Mouse (Mus musculus) stomach, embryonic 15.5 days (tissue): ENCODE results near the gene Def8. TPM values are rescaled to one million over a fixed set of nuclear protein-coding genes. Genes with fewer than 3 reads are reported as not detected.
"Not testable (repeated sequence)": the region's sequence is repeated elsewhere in the genome, so short reads cannot be mapped to it uniquely, and the experiment has no call there.

Source experiments
- ATAC-seq: fragments of 200-750 bp; cut with Nextera tagmentation; 2 replicates; pipeline ENCODE4 v1.8.0; 2017; ENCODE audit warnings: low read depth, moderate number of reproducible peaks, moderate TSS enrichment; ENCODE audit not compliant: insufficient read depth, low FRiP score
- H3K27ac ChIP-seq: fragments of 300-500 bp; sonication (generic); 2 replicates; pipeline ENCODE4 v1.5.1; 2015; ENCODE audit warnings: mild to moderate bottlenecking, inconsistent platforms
- H3K27me3 ChIP-seq: fragments of 300-500 bp; sonication (generic); replicated peaks from 2 replicates; pipeline ENCODE4 v1.6.1; 2015; ENCODE audit warnings: inconsistent platforms
- H3K36me3 ChIP-seq: fragments of 300-500 bp; sonication (generic); 2 replicates; pipeline ENCODE4 v1.6.1; 2015; ENCODE audit warnings: inconsistent platforms
- H3K4me1 ChIP-seq: fragments of 300-500 bp; sonication (generic); 2 replicates; pipeline ENCODE4 v1.6.1; 2015; ENCODE audit warnings: inconsistent platforms
- H3K4me2 ChIP-seq: fragments of 300-500 bp; sonication (generic); 2 replicates; pipeline ENCODE4 v1.6.1; 2015; ENCODE audit warnings: mild to moderate bottlenecking, inconsistent platforms
- H3K4me3 ChIP-seq: fragments of 300-500 bp; sonication (generic); replicated peaks from 2 replicates; pipeline ENCODE4 v1.5.1; 2015; ENCODE audit warnings: inconsistent platforms
- H3K9ac ChIP-seq: fragments of 300-500 bp; sonication (generic); 2 replicates; pipeline ENCODE4 v1.6.1; 2015; ENCODE audit warnings: inconsistent platforms
- H3K9me3 ChIP-seq: fragments of 300-500 bp; sonication (generic); 2 replicates; pipeline ENCODE4 v1.6.1; 2016; ENCODE audit warnings: inconsistent platforms
- WGBS: fragments of 180-500 bp; shearing (Covaris S2); methylation state at CpG from one replicate; pipeline ENCODE4 v1.1.7; 2015; 5-methylcytosine and 5-hydroxymethylcytosine counted together
- polyA plus RNA-seq: library from polyadenylated mRNA; unstranded; fragments of >200 nt; fragmentation: Nextera tagmentation; extraction: Ambion mirVana; gene quantifications from 2 replicates; pipeline ENCODE4 v1.2.1, GENCODE M21; 2015

The Def8 gene
- polyA plus RNA-seq, 1 experiment from 2014 or later: 24.9 TPM

GRCm38 (mm10) chr8:123443576-123443921 is 20.2 kb downstream of the Def8 start:
- Histone ChIP-seq H3K27me3 (no peaks in the 10 kb centered on the region), H3K9me3 (no peaks in the 10 kb centered on the region), H3K36me3 (no peaks in the 10 kb centered on the region), H3K9ac (no peak overlapping the region), H3K27ac (no peak overlapping the region), H3K4me2 (peak overlapping the region; percentile 67), H3K4me3 (peak overlapping the region; percentile 65), H3K4me1 (peaks cover 7% of the 10 kb centered on the region; the same call in 1 of the 2 replicates)
- 15% methylated on average over 4 of the region's 4 CpGs for WGBS
- ATAC-seq: no peak

DNA sequence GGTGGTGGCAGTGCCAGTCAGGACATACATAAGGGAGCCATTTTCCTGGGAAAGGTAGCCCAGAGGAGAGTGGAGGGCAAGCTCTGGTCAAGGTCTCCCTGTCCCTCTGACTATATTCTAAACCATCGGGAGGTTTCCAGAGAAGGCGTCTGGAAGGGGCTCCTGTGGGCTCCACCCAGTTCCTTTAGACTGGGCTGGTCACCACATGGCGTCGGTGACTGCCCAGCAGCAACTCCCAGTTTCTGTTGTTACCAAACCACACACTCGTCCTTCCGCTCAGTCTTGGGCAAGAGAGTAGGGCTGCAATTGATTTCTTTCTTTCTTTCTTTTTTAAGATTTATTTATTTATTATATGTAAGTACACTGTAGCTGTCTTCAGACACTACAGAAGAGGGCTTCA is 20.8 kb downstream of the Def8 start:
- no peaks in the 10 kb centered on the region for H3K36me3 ChIP-seq
- ATAC-seq: no peak
- H3K9me3 ChIP-seq: no peaks in the 10 kb centered on the region
- no peak overlapping the region for H3K4me3 ChIP-seq
- H3K27ac ChIP-seq: no peak overlapping the region
- H3K4me1 ChIP-seq: peaks cover 7% of the 10 kb centered on the region; the same call in 1 of the 2 replicates
- H3K27me3 ChIP-seq: no peaks in the 10 kb centered on the region
- no peak overlapping the region for H3K9ac ChIP-seq
- peak overlapping the region; percentile 67; the same call in 1 of the 2 replicates for H3K4me2 ChIP-seq
- 79% methylated on average over 6 of the region's 6 CpGs for WGBS

GRCm38 (mm10) chr8:123445981-123446380 is 22.7 kb downstream of the Def8 start:
- no peaks in the 10 kb centered on the region for H3K36me3 ChIP-seq
- peaks cover 7% of the 10 kb centered on the region; the same call in 1 of the 2 replicates for H3K4me1 ChIP-seq
- no peaks in the 10 kb centered on the region for H3K9me3 ChIP-seq
- ATAC-seq: no peak
- no peak overlapping the region for H3K4me2 ChIP-seq
- H3K9ac ChIP-seq: no peak overlapping the region
- no peaks in the 10 kb centered on the region for H3K27me3 ChIP-seq
- 81% methylated on average over 10 of the region's 10 CpGs for WGBS
- no peak overlapping the region for H3K4me3 ChIP-seq
- no peak overlapping the region for H3K27ac ChIP-seq

- H3K27me3 ChIP-seq: no peaks in the 10 kb centered on the region
- no peaks in the 10 kb centered on the region for H3K9me3 ChIP-seq
- H3K36me3 ChIP-seq: no peaks in the 10 kb centered on the region
- WGBS: 74% methylated on average over 6 of the region's 6 CpGs
- H3K27ac ChIP-seq: no peak overlapping the region
- H3K4me2 ChIP-seq: no peak overlapping the region
- no peak overlapping the region for H3K9ac ChIP-seq
- no peak overlapping the region for H3K4me3 ChIP-seq
- H3K4me1 ChIP-seq: peaks cover 7% of the 10 kb centered on the region; the same call in 1 of the 2 replicates
- ATAC-seq: no peak
Measured at GRCm38 (mm10) chr8:123446799-123447198, 23.5 kb downstream of the Def8 start.

GRCm38 (mm10) chr8:123450783-123451182 is 27.5 kb downstream of the Def8 start:
- no peak overlapping the region for H3K27ac ChIP-seq
- 81% methylated on average over 5 of the region's 5 CpGs for whole genome bisulfite sequencing
- H3K4me1 ChIP-seq: no peaks in the 10 kb centered on the region
- H3K4me2 ChIP-seq: no peak overlapping the region
- H3K27me3 ChIP-seq: no peaks in the 10 kb centered on the region
- H3K9ac ChIP-seq: no peak overlapping the region
- H3K4me3 ChIP-seq: no peak overlapping the region
- no peak for ATAC-seq
- peaks cover 21% of the 10 kb centered on the region for H3K36me3 ChIP-seq
- H3K9me3 ChIP-seq: no peaks in the 10 kb centered on the region

DNA sequence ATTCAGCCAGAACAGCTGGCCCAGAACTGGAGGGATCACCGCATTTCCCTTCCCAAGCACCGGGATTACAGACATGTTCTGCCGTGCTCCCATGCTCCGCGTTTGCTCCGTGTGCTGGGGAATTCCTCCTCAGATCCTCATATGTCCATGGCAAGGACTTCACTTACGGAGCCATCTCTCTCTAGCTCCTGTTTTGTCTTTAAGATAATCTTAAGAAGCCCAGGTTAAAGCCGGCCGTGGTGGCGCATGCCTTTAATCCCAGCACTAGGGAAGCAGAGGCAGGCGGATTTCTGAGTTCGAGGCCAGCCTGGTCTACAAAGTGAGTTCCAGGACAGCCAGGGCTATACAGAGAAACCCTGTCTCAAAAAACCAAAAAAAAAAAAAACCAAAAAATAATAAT is 28.4 kb downstream of the Def8 start:
- H3K36me3 ChIP-seq: peaks cover 24% of the 10 kb centered on the region
- H3K4me3 ChIP-seq, H3K9ac ChIP-seq, H3K4me2 ChIP-seq, ATAC-seq, H3K27me3 ChIP-seq, H3K9me3 ChIP-seq, H3K27ac ChIP-seq, H3K4me1 ChIP-seq: not testable (repeated sequence)
- WGBS: 93% methylated on average over 12 of the region's 12 CpGs

- H3K27me3 ChIP-seq: no peaks in the 10 kb centered on the region
- H3K27ac ChIP-seq: no peak overlapping the region
- H3K4me3 ChIP-seq: no peak overlapping the region
- 78% methylated on average over 4 of the region's 4 CpGs for WGBS
- H3K4me1 ChIP-seq: no peaks in the 10 kb centered on the region
- no peak overlapping the region for H3K4me2 ChIP-seq
- H3K9ac ChIP-seq: no peak overlapping the region
- H3K9me3 ChIP-seq: no peaks in the 10 kb centered on the region
- peaks cover 24% of the 10 kb centered on the region for H3K36me3 ChIP-seq
- no peak for ATAC-seq
Measured at GRCm38 (mm10) chr8:123452149-123452548, 28.8 kb downstream of the Def8 start.

DNA sequence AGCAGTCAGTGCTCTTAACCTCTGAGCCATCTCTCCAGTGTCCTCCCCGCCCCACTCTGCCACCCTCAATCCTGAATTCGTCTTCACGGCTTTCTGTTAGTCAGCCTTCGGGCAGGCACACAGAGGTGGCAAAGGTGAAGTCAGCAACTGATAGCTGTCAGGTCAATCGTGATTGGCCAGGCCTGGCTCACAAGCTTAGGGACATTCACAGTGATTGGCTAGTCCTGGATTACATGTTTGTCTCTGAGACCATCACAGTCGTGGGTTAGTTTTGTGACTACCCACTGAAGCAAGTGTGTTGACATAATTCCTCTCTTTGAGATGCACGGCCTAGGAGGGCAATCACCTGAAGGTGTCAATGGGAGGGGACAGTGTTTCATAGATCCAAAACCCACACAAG is 30.0 kb downstream of the Def8 start:
- no peak overlapping the region for H3K4me3 ChIP-seq
- WGBS: 64% methylated on average over 7 of the region's 7 CpGs
- no peaks in the 10 kb centered on the region for H3K9me3 ChIP-seq
- H3K27ac ChIP-seq: no peak overlapping the region
- no peaks in the 10 kb centered on the region for H3K4me1 ChIP-seq
- H3K27me3 ChIP-seq: no peaks in the 10 kb centered on the region
- no peak for ATAC-seq
- H3K9ac ChIP-seq: no peak overlapping the region
- peaks cover 24% of the 10 kb centered on the region for H3K36me3 ChIP-seq
- H3K4me2 ChIP-seq: no peak overlapping the region

- no peak overlapping the region for H3K9ac ChIP-seq
- H3K4me2 ChIP-seq: no peak overlapping the region
- ATAC-seq: no peak
- no peaks in the 10 kb centered on the region for H3K9me3 ChIP-seq
- peaks cover 24% of the 10 kb centered on the region for H3K36me3 ChIP-seq
- no peaks in the 10 kb centered on the region for H3K27me3 ChIP-seq
- no peaks in the 10 kb centered on the region for H3K4me1 ChIP-seq
- no peak overlapping the region for H3K27ac ChIP-seq
- no peak overlapping the region for H3K4me3 ChIP-seq
- 86% methylated on average over 5 of the region's 5 CpGs for WGBS
Measured at GRCm38 (mm10) chr8:123453951-123454350, 30.6 kb downstream of the Def8 start.

DNA sequence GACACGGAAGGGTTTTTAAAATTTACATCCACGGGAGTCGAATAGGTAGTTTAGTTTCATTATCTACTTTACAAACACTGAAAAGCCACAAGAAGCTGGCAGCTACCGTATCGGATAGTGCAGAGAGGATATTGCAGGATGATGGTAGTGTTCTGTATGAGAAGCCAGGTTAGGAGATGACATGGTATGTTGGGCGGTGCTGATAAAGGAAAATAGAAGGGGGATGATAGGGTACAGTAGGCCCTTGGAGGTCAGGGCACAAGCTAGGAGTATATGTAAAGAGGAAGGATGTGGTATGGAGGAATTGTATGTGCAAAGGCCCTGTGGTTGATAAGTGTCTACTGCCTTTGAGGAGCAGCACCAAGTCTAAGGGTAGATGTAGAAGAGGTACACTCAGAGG is 31.2 kb downstream of the Def8 start:
- 92% methylated on average over 6 of the region's 6 CpGs for WGBS
- H3K4me2 ChIP-seq: no peak overlapping the region
- H3K36me3 ChIP-seq: peaks cover 25% of the 10 kb centered on the region

DNA sequence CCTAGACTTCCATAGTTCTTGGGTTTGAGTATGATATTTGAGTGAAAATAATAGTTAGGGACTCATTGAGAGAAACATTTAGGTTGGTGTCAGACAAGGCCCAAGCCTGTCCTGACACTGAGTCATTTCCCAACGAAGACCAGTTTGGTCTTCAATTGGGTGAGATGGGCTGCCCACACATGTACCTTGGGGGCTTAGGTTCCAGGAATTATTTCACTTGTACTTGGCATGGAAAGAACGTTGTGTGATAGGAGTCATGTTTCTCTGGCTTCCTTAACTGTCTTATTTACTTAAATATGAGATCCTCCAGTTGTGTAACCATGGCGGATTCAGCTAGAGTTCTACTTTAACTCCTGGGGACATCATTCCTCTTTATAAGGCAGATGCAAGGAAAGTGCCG is 40.3 kb downstream of the Def8 start:
- H3K4me2 ChIP-seq: no peak overlapping the region
- peaks cover 6% of the 10 kb centered on the region for H3K36me3 ChIP-seq
- no peaks in the 10 kb centered on the region for H3K4me1 ChIP-seq
- WGBS: 87% methylated on average over 4 of the region's 4 CpGs
- no peak for ATAC-seq
- H3K27me3 ChIP-seq: no peaks in the 10 kb centered on the region
- H3K27ac ChIP-seq: no peak overlapping the region
- H3K9ac ChIP-seq: no peak overlapping the region
- H3K9me3 ChIP-seq: no peaks in the 10 kb centered on the region
- H3K4me3 ChIP-seq: no peak overlapping the region

More for the DNA sequence above, 31.2 kb downstream of the Def8 start:
- Histone ChIP-seq H3K4me3 (no peak overlapping the region), H3K27ac (no peak overlapping the region), H3K9ac (no peak overlapping the region), H3K9me3 (no peaks in the 10 kb centered on the region), H3K27me3 (no peaks in the 10 kb centered on the region), H3K4me1 (no peaks in the 10 kb centered on the region)
- ATAC-seq: no peak

DNA sequence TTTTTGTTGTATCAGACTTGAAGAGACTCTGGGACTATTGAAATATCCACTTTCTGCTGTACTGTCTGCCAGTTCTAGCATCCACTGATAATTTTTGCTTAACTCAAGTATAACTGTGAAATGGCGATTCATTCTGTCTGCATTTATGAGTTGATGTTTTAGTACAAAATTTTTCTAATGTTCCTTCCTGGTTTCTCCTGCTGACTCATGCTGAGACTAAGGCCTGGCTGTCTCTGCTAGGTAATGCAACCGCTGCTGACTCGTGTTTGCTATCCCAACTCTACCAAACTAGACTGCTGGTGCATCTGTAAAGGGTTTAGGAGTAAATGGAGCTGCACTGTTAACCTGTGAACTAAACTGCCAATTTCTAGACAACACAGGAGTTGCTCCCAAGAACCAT is 44.1 kb downstream of the Def8 start:
- H3K27ac ChIP-seq: no peak overlapping the region
- no peaks in the 10 kb centered on the region for H3K9me3 ChIP-seq
- no peak overlapping the region for H3K4me3 ChIP-seq
- H3K4me1 ChIP-seq: no peaks in the 10 kb centered on the region
- no peak overlapping the region for H3K4me2 ChIP-seq
- ATAC-seq: no peak
- no peaks in the 10 kb centered on the region for H3K36me3 ChIP-seq
- H3K27me3 ChIP-seq: no peaks in the 10 kb centered on the region
- WGBS: 72% methylated on average over 3 of the region's 3 CpGs
- no peak overlapping the region for H3K9ac ChIP-seq

DNA sequence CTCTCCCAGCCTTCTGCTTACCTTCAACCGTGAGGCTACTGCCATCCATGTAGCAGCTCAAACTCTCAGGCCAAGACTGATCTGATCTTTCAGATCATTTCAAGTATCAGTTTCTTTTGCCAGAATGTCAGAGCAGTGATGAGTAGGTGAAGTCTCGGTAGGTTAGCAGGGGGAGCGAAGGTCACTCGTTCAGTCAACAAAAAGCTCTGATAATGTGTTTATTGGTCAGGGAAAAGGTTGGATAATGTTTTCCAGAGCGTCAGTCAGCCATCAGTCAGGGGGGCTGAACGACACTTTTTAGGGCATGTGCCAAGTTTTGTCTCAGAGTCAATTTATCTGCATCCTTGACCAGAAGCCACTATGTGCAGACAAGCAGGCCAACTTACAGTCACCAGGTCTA is 49.7 kb downstream of the Def8 start:
- 42% methylated on average over 6 of the region's 6 CpGs for WGBS
- not testable (repeated sequence) for ATAC-seq

More for the DNA sequence above, 49.7 kb downstream of the Def8 start:
- not testable (repeated sequence) for H3K4me2 ChIP-seq, H3K27ac ChIP-seq, H3K9me3 ChIP-seq, H3K36me3 ChIP-seq, H3K4me3 ChIP-seq, H3K9ac ChIP-seq, H3K27me3 ChIP-seq, H3K4me1 ChIP-seq
